Mouse (Mus musculus) ES-Bruce4 (cell line): ENCODE results near the gene Pbrm1.

Experiments
- CTCF ChIP-seq: IDR thresholded peaks from one replicate; pipeline ENCODE4 v1.8.1; 2011; ENCODE audit warnings: low read depth, low read length
- EP300 ChIP-seq: IDR thresholded peaks from 2 replicates; pipeline ENCODE4 v1.6.1; 2011; ENCODE audit warnings: low read depth, low read length; ENCODE audit not compliant: insufficient read depth

GRCm38 (mm10) chr14:31132491-31132975, 113.6 kb downstream of the Pbrm1 start:
- TF ChIP-seq EP300 (no peak), CTCF (no peak)
